Mouse (Mus musculus): ENCODE measurements around the gene Gipc3.

DNA sequence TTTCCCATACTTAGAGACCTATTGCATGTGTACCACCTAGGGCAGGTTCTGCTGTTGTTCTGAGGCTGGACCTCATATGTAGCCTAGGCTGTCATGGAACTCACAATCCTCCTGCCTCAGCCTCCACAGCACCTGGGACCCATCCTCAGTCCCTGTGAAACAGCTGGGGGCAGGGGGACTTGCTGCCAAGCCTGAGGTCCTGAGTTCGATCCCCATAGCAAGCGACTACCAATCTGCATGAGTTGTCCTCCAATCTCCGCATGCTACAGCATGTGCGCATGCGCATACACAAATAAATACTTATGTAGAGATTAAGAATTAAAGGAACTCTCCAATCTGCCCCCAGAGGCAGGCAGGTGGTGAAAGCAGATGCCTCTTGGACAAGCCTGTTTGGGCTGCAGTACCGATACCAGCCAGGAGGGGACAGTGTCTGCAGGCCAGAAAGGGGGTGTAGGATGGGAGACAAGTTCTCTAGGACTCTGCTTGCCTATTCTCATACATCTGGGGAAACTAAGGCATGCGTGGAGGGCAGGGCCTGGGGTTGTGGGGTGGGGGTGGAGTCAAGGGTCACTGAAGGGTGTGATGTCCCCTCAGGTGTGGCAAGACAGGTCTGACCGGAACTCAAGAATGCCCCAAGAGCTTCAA is 55.4 kb downstream of the Gipc3 start:
- TF ChIP-seq CTCF (IDR thresholded peaks at IDR 0.05; ENCODE audit: low read depth, low read length) = peak; percentile 88
- no peak for TF ChIP-seq POLR2A (IDR thresholded peaks at IDR 0.05; ENCODE audit: extremely low read depth, insufficient read depth, low read length)

Measured in liver, adult 2 months (tissue).